Mouse (Mus musculus) limb, embryonic 14.5 days (tissue): ENCODE results near the gene Rnf150. TPM values are rescaled to one million over a fixed set of nuclear protein-coding genes. Genes with fewer than 3 reads are reported as not detected.

Source experiments
- ATAC-seq: fragments of 200-750 bp; cut with Nextera tagmentation; 2 replicates; pipeline ENCODE4 v1.8.0; 2017; ENCODE audit warnings: low read depth, moderate number of reproducible peaks, moderate TSS enrichment; ENCODE audit not compliant: low FRiP score
- DNase-seq: peaks from one replicate; pipeline ENCODE4 v3.0.0-alpha.2; 2015; ENCODE audit warnings: low spot score
- H3K27ac ChIP-seq: fragments of 300-500 bp; sonication (generic); replicated peaks from 2 replicates; pipeline ENCODE4 v1.5.1; 2014; ENCODE audit warnings: low read depth, mild to moderate bottlenecking, low read length, moderate library complexity, mixed read lengths
- H3K27me3 ChIP-seq: fragments of 300-500 bp; sonication (generic); 2 replicates; pipeline ENCODE4 v1.6.1; 2014; ENCODE audit warnings: low read length, mixed read lengths; ENCODE audit not compliant: control insufficient read depth, insufficient read depth
- H3K36me3 ChIP-seq: fragments of 300-500 bp; sonication (generic); 2 replicates; pipeline ENCODE4 v1.6.1; 2014; ENCODE audit warnings: mild to moderate bottlenecking, low read length, moderate library complexity, mixed read lengths; ENCODE audit not compliant: control insufficient read depth, insufficient read depth
- H3K4me1 ChIP-seq: fragments of 300-500 bp; sonication (generic); 2 replicates; pipeline ENCODE4 v1.6.1; 2014; ENCODE audit warnings: antibody characterized with exemption, low read length, mixed read lengths; ENCODE audit not compliant: control insufficient read depth, insufficient read depth
- H3K4me2 ChIP-seq: fragments of 300-500 bp; sonication (generic); replicated peaks from 2 replicates; pipeline ENCODE4 v1.6.1; 2014; ENCODE audit warnings: low read depth, mild to moderate bottlenecking, low read length, moderate library complexity; ENCODE audit not compliant: severe bottlenecking
- H3K4me3 ChIP-seq: fragments of 300-500 bp; sonication (generic); replicated peaks from 2 replicates; pipeline ENCODE4 v1.5.1; 2014; ENCODE audit warnings: low read length
- H3K9ac ChIP-seq: fragments of 300-500 bp; sonication (generic); 2 replicates; pipeline ENCODE4 v1.6.1; 2014; ENCODE audit warnings: mild to moderate bottlenecking, low read depth, low read length, moderate library complexity; ENCODE audit not compliant: severe bottlenecking
- H3K9me3 ChIP-seq: fragments of 300-500 bp; sonication (generic); 2 replicates; pipeline ENCODE4 v1.6.1; 2016; ENCODE audit warnings: low read length; ENCODE audit not compliant: control insufficient read depth
- POLR2A ChIP-seq: fragments of 200-500 bp; IDR thresholded peaks from 2 replicates; pipeline ENCODE4 v1.8.0; 2012; ENCODE audit warnings: inconsistent platforms, mild to moderate bottlenecking, moderate library complexity, borderline replicate concordance; ENCODE audit not compliant: insufficient read depth, insufficient read length; ENCODE audit errors: extremely low read depth
- WGBS: fragments of 180-500 bp; shearing (Covaris S2); extraction: QIAGEN DNeasy Blood & Tissue Kit; methylation state at CpG from one replicate; pipeline ENCODE4 v1.1.7; 2014; 5-methylcytosine and 5-hydroxymethylcytosine counted together
- polyA plus RNA-seq, 2 experiments: library from polyadenylated mRNA; depleted of rRNA in 1 of 2; stranded (reverse) in 1 of 2; unstranded in 1 of 2; fragments of >200 nt; fragmentation: Nextera tagmentation in 1 of 2; extraction: Ambion mirVana in 1 of 2; gene quantifications; 2 replicates each; pipeline versions ENCODE4 v1.2.1 to v1.2.3; 2012 to 2014

The Rnf150 gene
- polyA plus RNA-seq, 2 experiments = 1.5 to 5.5 TPM

DNA sequence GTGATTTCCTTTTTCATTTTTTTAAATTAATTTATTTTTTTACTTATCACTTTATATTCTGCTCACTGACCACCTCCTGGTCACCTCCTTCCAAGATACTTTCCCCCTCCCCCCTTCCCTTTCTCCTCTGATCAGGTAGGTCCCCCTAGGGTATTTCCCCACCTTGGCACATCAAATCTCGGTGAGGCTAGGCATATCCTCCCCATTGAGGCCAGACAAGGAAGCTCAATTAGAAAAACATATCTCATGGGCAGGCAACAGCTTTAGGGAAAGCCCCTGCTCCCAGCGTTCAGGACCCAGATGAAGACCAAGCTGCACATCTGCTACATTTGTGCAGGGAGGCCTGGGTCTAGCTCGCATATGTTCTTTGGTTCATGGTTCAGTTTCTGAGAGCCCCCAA, 211.1 kb downstream of the Rnf150 start:
- no peak for DNase-seq
- Histone ChIP-seq H3K4me3 (no peak overlapping the region), H3K4me1 (peaks cover 6% of the 10 kb centered on the region), H3K9me3 (no peaks in the 10 kb centered on the region), H3K4me2 (no peak overlapping the region), H3K9ac (no peak overlapping the region), H3K27me3 (no peaks in the 10 kb centered on the region), H3K27ac (no peak overlapping the region), H3K36me3 (no peaks in the 10 kb centered on the region)
- no peak for TF ChIP-seq POLR2A
- no peak for ATAC-seq
- WGBS = 80% methylated on average over 3 of the region's 3 CpGs

DNA sequence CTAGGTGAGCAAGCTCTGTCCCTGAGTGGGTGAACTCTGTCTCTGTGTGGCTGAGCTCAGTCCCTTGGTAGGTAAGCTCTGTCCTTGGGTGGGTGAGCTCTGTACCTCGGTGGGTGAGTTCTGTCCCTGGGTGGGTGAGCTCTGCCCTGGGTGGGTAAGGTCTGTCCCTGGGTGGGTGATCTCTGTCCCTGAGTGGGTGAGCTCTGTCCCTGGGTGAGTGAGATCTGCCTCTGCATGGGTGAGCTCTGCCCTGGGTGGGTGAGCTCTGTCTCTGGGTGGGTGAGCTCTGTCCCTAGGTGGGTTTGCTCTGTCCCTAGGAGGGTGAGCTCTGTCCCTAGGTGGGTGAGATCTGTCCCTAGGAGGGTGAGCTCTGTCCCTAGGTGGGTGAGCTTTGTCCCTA, 213.5 kb downstream of the Rnf150 start:
- Histone ChIP-seq H3K4me1 (peaks cover 6% of the 10 kb centered on the region), H3K9ac (no peak overlapping the region), H3K9me3 (no peaks in the 10 kb centered on the region), H3K27ac (no peak overlapping the region), H3K27me3 (no peaks in the 10 kb centered on the region), H3K36me3 (no peaks in the 10 kb centered on the region), H3K4me3 (no peak overlapping the region), H3K4me2 (no peak overlapping the region)
- WGBS = 100% methylated on average over 1 of the region's 1 CpGs
- DNase-seq = no peak
- TF ChIP-seq POLR2A = no peak
- no peak for ATAC-seq

DNA sequence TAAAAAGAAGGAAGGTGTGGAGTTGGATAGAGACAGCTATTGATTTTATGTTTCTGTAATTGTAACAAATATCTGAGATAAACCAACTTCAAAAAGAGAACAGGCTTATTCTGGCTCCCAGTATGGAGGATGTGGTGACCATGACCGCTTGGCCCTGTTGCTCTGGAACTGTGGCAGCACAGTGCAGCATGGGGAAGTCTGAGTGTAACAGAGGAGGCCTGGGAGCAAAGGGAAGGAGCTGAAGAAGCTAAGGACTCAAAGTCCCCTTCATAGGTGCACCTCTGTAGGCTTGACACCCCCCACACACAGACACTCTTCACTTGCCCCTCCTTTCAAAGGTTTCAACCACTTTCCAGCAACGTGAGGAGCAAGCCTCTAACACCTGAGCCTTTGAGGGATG, 214.2 kb downstream of the Rnf150 start:
- no peak for DNase-seq
- H3K27me3 ChIP-seq = no peaks in the 10 kb centered on the region
- WGBS = 94% methylated on average over 1 of the region's 2 CpGs
- H3K9ac ChIP-seq = no peak overlapping the region
- no peak for ATAC-seq
- no peaks in the 10 kb centered on the region for H3K36me3 ChIP-seq
- no peak overlapping the region for H3K4me2 ChIP-seq
- H3K27ac ChIP-seq = no peak overlapping the region
- H3K4me3 ChIP-seq = no peak overlapping the region
- no peaks in the 10 kb centered on the region for H3K9me3 ChIP-seq
- peaks cover 6% of the 10 kb centered on the region for H3K4me1 ChIP-seq
- TF ChIP-seq POLR2A = no peak

DNA sequence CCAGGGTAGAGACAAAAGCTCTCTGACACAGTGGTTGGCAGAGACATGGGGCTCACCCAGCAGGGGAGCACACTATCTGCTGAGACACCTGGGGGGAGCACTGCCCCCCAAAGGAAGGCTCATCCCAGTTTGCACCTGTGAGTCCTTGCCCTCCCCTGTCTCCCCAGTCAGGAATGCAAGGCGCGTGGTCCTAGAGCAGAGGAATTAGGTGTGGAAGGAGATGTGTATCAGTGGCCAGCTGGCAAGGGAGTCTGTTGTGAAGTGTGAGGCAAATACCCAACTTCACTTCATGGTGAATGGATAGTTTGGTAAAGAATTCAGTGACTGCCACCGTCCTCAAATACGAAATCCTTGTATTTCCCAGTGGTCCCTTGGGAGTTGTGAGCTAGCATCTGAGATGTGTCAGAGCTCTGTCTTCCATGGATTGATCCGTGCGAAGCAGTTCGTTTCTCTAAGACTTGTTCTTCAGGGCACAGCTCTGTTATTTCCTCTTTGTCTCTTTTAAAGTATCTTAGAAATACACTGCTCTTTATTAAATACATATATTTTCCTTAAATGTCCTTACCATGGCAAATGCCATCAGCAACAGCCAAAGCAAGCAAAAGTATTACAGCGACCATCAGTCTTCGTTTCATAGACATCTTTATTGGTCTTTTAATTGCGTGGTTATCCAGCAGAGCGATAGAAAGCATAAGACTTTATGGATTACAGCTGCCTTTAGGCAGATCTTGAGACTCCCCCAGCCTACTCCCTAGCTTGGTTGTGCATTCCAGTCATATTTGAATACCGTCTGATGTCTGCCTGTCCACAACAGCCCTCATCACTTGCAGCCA, 215.8 kb downstream of the Rnf150 start:
- Histone ChIP-seq H3K27ac (0 out of 2 replicates have a peak overlapping the region, but pooled peaks have one; percentile 26), H3K4me2 (no peak overlapping the region), H3K9ac (no peak overlapping the region), H3K4me1 (peaks cover 6% of the 10 kb centered on the region), H3K4me3 (no peak overlapping the region), H3K36me3 (no peaks in the 10 kb centered on the region), H3K9me3 (no peaks in the 10 kb centered on the region), H3K27me3 (no peaks in the 10 kb centered on the region)
- ATAC-seq = peak; percentile 68
- 26% methylated on average over 12 of the region's 12 CpGs for WGBS
- peak; percentile 36 for DNase-seq
- TF ChIP-seq POLR2A = no peak

DNA sequence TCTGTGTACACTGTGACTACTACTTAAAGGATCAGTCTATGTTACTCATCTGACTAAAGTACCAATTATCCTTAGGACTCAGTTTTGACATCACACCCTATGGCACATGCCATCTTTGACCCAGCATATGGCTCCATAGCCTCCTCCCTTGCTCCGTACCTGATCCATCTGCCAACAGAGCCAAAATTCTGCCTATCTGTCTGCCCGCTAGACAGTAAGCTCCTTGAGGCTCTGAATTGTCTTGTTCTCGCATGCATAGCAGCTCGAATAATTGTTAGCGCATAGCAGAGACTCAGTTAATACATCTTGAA, 216.3 kb downstream of the Rnf150 start:
- no peak for ATAC-seq
- no peaks in the 10 kb centered on the region for H3K36me3 ChIP-seq
- WGBS = 86% methylated on average over 5 of the region's 5 CpGs
- no peaks in the 10 kb centered on the region for H3K9me3 ChIP-seq
- H3K4me3 ChIP-seq = no peak overlapping the region
- H3K4me2 ChIP-seq = no peak overlapping the region
- DNase-seq = no peak
- H3K4me1 ChIP-seq = peaks cover 6% of the 10 kb centered on the region
- no peaks in the 10 kb centered on the region for H3K27me3 ChIP-seq
- H3K27ac ChIP-seq = no peak overlapping the region
- no peak overlapping the region for H3K9ac ChIP-seq
- no peak for TF ChIP-seq POLR2A
